Mouse (Mus musculus) limb, embryonic 11.5 days (tissue): Measurements from ENCODE around the gene Eif4e2. TPM values are rescaled to one million over a fixed set of nuclear protein-coding genes. Genes with fewer than 3 reads are reported as not detected.

ENCODE experiments used
- ATAC-seq: fragments of 200-750 bp; cut with Nextera tagmentation; 2 replicates; pipeline ENCODE4 v1.8.0; 2017; ENCODE audit warnings: low read depth; ENCODE audit not compliant: insufficient number of reproducible peaks, low FRiP score, low TSS enrichment
- DNase-seq: peaks from one replicate; pipeline ENCODE4 v3.0.0-alpha.2; 2015; ENCODE audit warnings: low spot score
- H3K27ac ChIP-seq: fragments of 300-500 bp; sonication (generic); replicated peaks from 2 replicates; pipeline ENCODE4 v1.5.1; 2014; ENCODE audit warnings: low read depth, mild to moderate bottlenecking, low read length
- H3K27me3 ChIP-seq: fragments of 300-500 bp; sonication (generic); 2 replicates; pipeline ENCODE4 v1.6.1; 2014; ENCODE audit warnings: mild to moderate bottlenecking, low read length, mixed read lengths; ENCODE audit not compliant: control insufficient read depth, insufficient read depth
- H3K36me3 ChIP-seq: fragments of 300-500 bp; sonication (generic); 2 replicates; pipeline ENCODE4 v1.6.1; 2014; ENCODE audit warnings: mild to moderate bottlenecking, low read length, moderate library complexity, mixed read lengths; ENCODE audit not compliant: control insufficient read depth, insufficient read depth
- H3K4me1 ChIP-seq: fragments of 300-500 bp; sonication (generic); 2 replicates; pipeline ENCODE4 v1.6.1; 2014; ENCODE audit warnings: low read length, mixed read lengths; ENCODE audit not compliant: control insufficient read depth, insufficient read depth
- H3K4me2 ChIP-seq: fragments of 300-500 bp; sonication (generic); 2 replicates; pipeline ENCODE4 v1.6.1; 2014; ENCODE audit warnings: low read depth, mild to moderate bottlenecking, moderate library complexity; ENCODE audit not compliant: severe bottlenecking
- H3K4me3 ChIP-seq: fragments of 300-500 bp; sonication (generic); 2 replicates; pipeline ENCODE4 v1.5.1; 2014; ENCODE audit warnings: low read depth, low read length
- H3K9ac ChIP-seq: fragments of 300-500 bp; sonication (generic); 2 replicates; pipeline ENCODE4 v1.6.1; 2014; ENCODE audit warnings: mild to moderate bottlenecking, low read length
- H3K9me3 ChIP-seq: fragments of 300-500 bp; sonication (generic); 2 replicates; pipeline ENCODE4 v1.6.1; 2016; ENCODE audit warnings: low read length; ENCODE audit not compliant: control insufficient read depth
- WGBS: fragments of 180-500 bp; shearing (Covaris S2); extraction: QIAGEN DNeasy Blood & Tissue Kit; methylation state at CpG from one replicate; pipeline ENCODE4 v1.1.7; 2014; 5-methylcytosine and 5-hydroxymethylcytosine counted together
- polyA plus RNA-seq: library from polyadenylated mRNA; unstranded; fragments of >200 nt; fragmentation: Nextera tagmentation; extraction: Ambion mirVana; gene quantifications from 2 replicates; pipeline ENCODE4 v1.2.1, GENCODE M21; 2014

The Eif4e2 gene
- polyA plus RNA-seq, 1 experiment from 2014 or later, result 140 TPM

DNA sequence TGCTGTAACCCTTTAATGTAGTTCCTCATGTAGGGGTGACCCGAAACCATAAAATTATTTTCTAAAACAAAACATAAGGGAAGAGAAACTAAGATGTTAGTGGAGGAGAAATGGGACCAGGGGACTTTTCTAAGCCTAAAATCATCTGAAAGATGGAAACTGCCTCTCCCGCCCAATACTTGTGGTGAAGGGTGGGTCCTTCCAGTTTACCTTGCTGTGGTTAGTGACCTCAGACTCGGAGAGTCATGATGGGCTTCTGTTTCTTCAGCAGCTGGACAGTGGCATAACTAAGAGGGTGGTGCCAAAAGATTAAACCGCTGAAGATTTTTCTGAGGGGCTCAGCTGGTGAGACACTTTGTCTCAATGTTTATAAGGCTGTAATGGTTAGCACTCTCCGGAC lies 66.6 kb downstream of the Eif4e2 start:
- H3K9ac ChIP-seq, result no peak overlapping the region
- WGBS, result 79% methylated on average over 5 of the region's 5 CpGs
- ATAC-seq, result no peak

DNA sequence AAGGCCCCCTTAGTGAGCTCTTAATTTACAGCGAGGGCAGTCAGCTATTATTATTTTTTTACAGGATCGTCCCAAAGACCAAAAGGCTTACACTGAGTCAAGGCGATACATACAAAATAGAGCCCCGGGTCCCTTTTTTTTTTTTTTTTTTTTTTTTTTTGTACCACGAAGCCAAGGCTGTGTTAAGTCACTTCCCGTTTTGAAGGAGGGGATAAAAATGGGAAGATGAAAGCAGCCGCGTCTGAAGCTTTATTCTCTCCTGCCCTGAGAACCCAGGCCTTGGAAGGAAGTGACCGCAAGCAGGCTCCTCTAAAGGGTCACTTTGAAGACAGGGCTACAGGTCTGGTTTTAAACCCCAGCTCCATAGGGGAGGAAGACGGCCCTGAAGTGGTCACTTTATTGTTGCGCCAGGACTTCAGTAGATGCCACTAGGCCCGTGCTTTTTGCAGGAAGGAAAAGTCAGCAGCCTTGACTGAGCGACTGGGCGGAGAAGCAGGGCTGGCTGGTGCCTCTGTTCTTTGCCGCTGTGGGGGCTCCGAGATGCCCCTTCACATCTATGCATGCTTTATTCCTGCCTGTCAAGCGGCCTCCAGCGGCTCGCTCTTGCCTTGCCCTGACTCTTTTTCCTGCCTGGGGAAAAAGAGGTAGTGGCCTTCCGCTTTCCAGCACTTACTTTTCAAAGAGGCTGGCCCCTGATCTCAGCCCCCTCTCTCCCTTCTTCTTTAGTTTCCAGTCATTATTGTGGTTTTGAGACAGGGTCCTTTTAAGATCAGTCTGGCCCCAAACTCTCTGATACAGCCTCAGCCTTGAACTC lies 68.1 kb downstream of the Eif4e2 start:
- Histone ChIP-seq H3K4me2 (peak overlapping the region; percentile 2), H3K27me3 (no peaks in the 10 kb centered on the region), H3K4me1 (no peaks in the 10 kb centered on the region), H3K27ac (no peak overlapping the region), H3K4me3 (no peak overlapping the region), H3K9ac (no peak overlapping the region), H3K9me3 (no peaks in the 10 kb centered on the region), H3K36me3 (no peaks in the 10 kb centered on the region)
- ATAC-seq (no peak), DNase-seq (peak; percentile 45)
- WGBS, result 18% methylated on average over 20 of the region's 20 CpGs

More for the DNA sequence above, 66.6 kb downstream of the Eif4e2 start:
- Histone ChIP-seq H3K27me3 (no peaks in the 10 kb centered on the region), H3K4me1 (no peaks in the 10 kb centered on the region), H3K4me3 (no peak overlapping the region), H3K36me3 (no peaks in the 10 kb centered on the region), H3K9me3 (no peaks in the 10 kb centered on the region), H3K4me2 (no peak overlapping the region), H3K27ac (no peak overlapping the region)
- no peak for DNase-seq

DNA sequence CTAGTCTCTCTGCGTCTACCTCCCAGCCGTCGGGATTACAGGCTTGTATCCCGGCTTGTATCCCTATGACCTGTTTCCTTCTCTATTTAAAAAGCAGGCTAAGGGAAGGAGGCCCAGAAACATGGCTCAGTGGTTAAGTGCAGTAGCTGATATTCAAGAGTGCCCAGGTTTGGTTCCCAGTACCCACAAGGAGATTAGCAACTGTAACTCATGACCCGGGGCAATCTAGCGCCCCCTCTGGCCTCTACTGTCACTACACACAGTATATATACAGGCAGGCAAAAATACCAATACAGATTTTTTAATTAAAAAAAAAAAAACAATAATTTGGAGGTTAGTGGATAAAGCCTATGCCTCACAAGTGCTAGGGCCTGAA lies 68.7 kb downstream of the Eif4e2 start:
- Histone ChIP-seq H3K9ac (no peak overlapping the region), H3K4me2 (no peak overlapping the region), H3K4me3 (no peak overlapping the region), H3K36me3 (no peaks in the 10 kb centered on the region), H3K9me3 (no peaks in the 10 kb centered on the region), H3K4me1 (no peaks in the 10 kb centered on the region), H3K27me3 (no peaks in the 10 kb centered on the region), H3K27ac (no peak overlapping the region)
- WGBS, result 72% methylated on average over 6 of the region's 6 CpGs
- ATAC-seq (no peak), DNase-seq (no peak)

DNA sequence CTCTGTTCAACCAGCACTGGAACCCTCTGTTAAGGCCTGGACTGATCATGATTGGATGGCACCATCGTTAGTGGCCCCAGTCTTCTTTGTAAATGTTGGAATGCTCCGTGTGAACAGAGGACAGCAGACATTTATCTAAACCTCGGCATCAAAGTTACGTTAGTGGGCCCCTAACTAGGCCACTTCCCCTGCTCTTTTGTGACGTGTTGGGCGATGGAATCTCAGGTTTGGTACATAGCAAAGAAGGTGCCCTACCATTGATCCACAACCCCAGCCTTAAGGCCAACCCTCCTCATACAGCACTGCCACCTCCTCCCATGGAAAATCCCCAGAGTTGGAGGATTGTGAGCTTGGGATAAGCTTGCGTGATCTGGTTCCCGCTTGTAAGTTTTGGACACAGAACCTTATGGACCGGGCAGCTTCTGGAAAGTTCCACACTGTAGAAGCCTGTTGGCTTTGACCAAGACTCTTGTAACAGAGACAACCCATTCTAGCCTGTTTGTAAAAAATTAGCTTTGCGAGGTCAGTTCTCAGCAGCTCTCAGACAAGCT lies 69.8 kb downstream of the Eif4e2 start:
- Histone ChIP-seq H3K27me3 (no peaks in the 10 kb centered on the region), H3K9me3 (no peaks in the 10 kb centered on the region), H3K4me2 (no peak overlapping the region), H3K27ac (no peak overlapping the region), H3K36me3 (no peaks in the 10 kb centered on the region), H3K9ac (no peak overlapping the region), H3K4me1 (no peaks in the 10 kb centered on the region), H3K4me3 (no peak overlapping the region)
- DNase-seq (no peak), ATAC-seq (no peak)
- 77% methylated on average over 10 of the region's 10 CpGs for WGBS

DNA sequence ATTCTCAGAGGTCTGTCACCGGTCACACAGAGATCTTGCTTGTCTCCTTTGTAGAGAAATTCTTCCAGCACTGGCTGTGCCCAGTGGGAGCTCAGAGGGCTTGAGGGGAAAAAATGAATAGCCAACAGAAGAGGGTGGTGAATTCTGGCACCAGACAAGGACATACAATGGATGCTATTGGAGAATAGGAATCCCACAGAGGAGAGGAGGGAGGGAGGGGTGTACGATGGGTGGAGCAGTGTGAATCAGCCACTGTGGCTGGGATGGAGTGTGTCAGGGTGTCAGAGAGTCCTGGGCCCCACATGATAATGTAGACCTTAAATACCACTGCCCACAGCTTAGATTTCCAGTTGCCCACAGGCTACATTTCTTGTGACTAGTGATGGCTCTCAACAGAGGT lies 73.4 kb downstream of the Eif4e2 start:
- no peak overlapping the region for H3K4me2 ChIP-seq
- no peaks in the 10 kb centered on the region for H3K27me3 ChIP-seq
- WGBS, result 88% methylated on average over 2 of the region's 2 CpGs
- DNase-seq, result no peak
- no peak overlapping the region for H3K27ac ChIP-seq
- H3K4me3 ChIP-seq, result no peak overlapping the region
- ATAC-seq, result no peak
- H3K36me3 ChIP-seq, result no peaks in the 10 kb centered on the region
- no peaks in the 10 kb centered on the region for H3K4me1 ChIP-seq
- H3K9ac ChIP-seq, result no peak overlapping the region
- no peaks in the 10 kb centered on the region for H3K9me3 ChIP-seq

Other genes with a start within 250 kb of the Eif4e2 start
- gene Alppl2, start 124.0 kb upstream of the Eif4e2 start, polyA plus RNA-seq, result not detected in 2 replicates
- not detected in 2 replicates for gene Alpi, start 112.3 kb upstream of the Eif4e2 start, polyA plus RNA-seq
- not detected in 2 replicates for gene Akp3, start 88.9 kb upstream of the Eif4e2 start, polyA plus RNA-seq
- gene Ecel1, start 57.4 kb upstream of the Eif4e2 start, polyA plus RNA-seq, result 0.17 and 0.28 TPM in 2 replicates
- gene Prss56, start 30.6 kb upstream of the Eif4e2 start, polyA plus RNA-seq, result not detected in 2 replicates
- 0.73 and 1.2 TPM in 2 replicates for gene Chrnd, start 23.3 kb upstream of the Eif4e2 start, polyA plus RNA-seq
- 2.9 and 4.1 TPM in 2 replicates for gene Chrng, start 9.3 kb upstream of the Eif4e2 start, polyA plus RNA-seq
- 0.40 and 0.47 TPM in 2 replicates for gene Efhd1, start 50.4 kb downstream of the Eif4e2 start, polyA plus RNA-seq
- 47.3 and 47.5 TPM in 2 replicates for gene Gigyf2, start 113.1 kb downstream of the Eif4e2 start, polyA plus RNA-seq
- 0.44 and 1.9 TPM in 2 replicates for gene Kcnj13, start 180.8 kb downstream of the Eif4e2 start, polyA plus RNA-seq